1 mouse cellular context compared by ENCODE assay signal in genomic region chr5:76193075-76193474, GRCm38 (mm10).
TF ChIP-seq lines count a peak whose summit lies in the region.

No protein-coding gene starts in this region.

TF ChIP-seq in MEL, 35 proteins besides CTCF, POLR2A, EP300 and RAD21:
- TF ChIP-seq GATA1 (IDR thresholded peaks at IDR 0.05; ENCODE audit: low read depth, low read length) (no peak), MXI1 (IDR thresholded peaks at IDR 0.05; ENCODE audit: low read depth, low read length) (peak; percentile 45; the same call in 1 of the 2 replicates), TCF12 (IDR thresholded peaks at IDR 0.05; ENCODE audit: low read depth, low read length) (0 out of 2 replicates have a peak, but pooled peaks have one; percentile 19), TBP (IDR thresholded peaks at IDR 0.05; ENCODE audit: low read depth, low read length) (no peak), MYB (IDR thresholded peaks at IDR 0.05; ENCODE audit: low read depth, low read length) (no peak), NELFE (IDR thresholded peaks at IDR 0.05; ENCODE audit: low read depth, low read length) (no peak), MAZ (IDR thresholded peaks at IDR 0.05; ENCODE audit: low read depth, low read length) (no peak), TAL1 (IDR thresholded peaks at IDR 0.05; ENCODE audit: low read length) (no peak), BHLHE40 (IDR thresholded peaks at IDR 0.05; ENCODE audit: borderline replicate concordance, low read depth, low read length) (no peak), ZMIZ1 (IDR thresholded peaks at IDR 0.05; ENCODE audit: low read depth, low read length) (no peak), MYC (IDR thresholded peaks at IDR 0.05; ENCODE audit: low read depth, low read length) (0 out of 2 replicates have a peak, but pooled peaks have one; percentile 29), SIN3A (IDR thresholded peaks at IDR 0.05; ENCODE audit: low read length) (peak; percentile 51; the same call in 1 of the 2 replicates), GABPA (IDR thresholded peaks at IDR 0.05; ENCODE audit: low read depth, low read length) (no peak), MAFK (IDR thresholded peaks at IDR 0.05; ENCODE audit: borderline replicate concordance, low read depth, low read length) (no peak), SMC3 (IDR thresholded peaks at IDR 0.05; ENCODE audit: low read depth, low read length) (no peak), ZC3H11A (IDR thresholded peaks at IDR 0.05; ENCODE audit: low read depth, low read length) (no peak), HCFC1 (IDR thresholded peaks at IDR 0.05; ENCODE audit: low read depth, low read length) (no peak), ZNF384 (IDR thresholded peaks at IDR 0.05; ENCODE audit: low read depth, low read length) (0 out of 2 replicates have a peak, but pooled peaks have one; percentile 29), ETS1 (IDR thresholded peaks at IDR 0.05; ENCODE audit: low read depth, low read length) (peak; percentile 50; the same call in 1 of the 2 replicates), CHD1 (IDR thresholded peaks at IDR 0.05; ENCODE audit: low read depth, low read length) (0 out of 2 replicates have a peak, but pooled peaks have one; percentile 67), RCOR1 (IDR thresholded peaks at IDR 0.05; ENCODE audit: low read depth, low read length) (0 out of 2 replicates have a peak, but pooled peaks have one; percentile 17), JUND (IDR thresholded peaks at IDR 0.05; ENCODE audit: low read depth, low read length) (no peak)
